Mouse (Mus musculus) spleen, postnatal 10 days (tissue): ENCODE results near the gene Cdyl2.

Source experiments
- DNase-seq, 2 experiments: peaks; one replicate each; pipeline ENCODE4 v3.0.0; 2021 to 2022; ENCODE audit warnings: low spot score in 2 of 2

The Cdyl2 gene

DNA sequence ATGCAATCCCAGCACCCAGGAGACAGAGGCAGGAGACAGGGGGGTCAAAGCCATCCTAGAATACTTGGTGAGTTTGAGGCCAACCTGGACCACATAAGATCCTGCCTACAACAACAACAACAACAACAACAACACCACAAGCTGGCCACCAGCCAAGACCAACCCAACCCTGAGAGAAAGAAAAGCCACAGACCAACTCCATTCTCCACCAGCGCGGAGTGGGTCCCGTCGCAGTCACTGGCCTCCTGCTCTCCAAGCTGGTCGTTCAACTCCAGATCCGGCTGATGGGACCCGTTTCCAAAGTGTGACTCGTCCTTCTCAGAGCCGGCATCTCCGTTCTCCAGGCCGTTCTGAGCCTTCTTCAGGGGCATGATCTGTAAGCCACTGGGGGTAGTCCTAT, 109.2 kb downstream of the Cdyl2 start:
- no peak for DNase-seq

DNA sequence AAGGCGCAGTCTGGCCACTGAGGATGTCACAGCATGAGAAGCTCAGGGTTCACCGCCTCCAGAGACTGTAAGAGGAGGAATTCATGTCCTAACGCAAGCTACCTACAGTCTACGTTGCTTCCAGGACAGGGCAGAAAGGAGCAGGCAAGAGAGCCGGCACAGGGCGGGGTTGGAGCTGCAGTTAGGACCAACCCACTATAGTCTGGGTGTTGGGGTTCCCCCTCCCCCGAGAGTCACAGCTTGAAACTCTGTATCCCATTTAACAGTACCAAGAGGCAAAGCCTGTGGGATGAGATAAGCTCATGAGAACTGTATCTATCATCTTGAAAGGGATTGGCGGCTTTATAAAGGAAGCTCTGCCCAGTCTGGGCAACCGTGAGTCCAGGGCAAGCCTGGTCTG, 110.5 kb downstream of the Cdyl2 start:
- DNase-seq, result no peak

DNA sequence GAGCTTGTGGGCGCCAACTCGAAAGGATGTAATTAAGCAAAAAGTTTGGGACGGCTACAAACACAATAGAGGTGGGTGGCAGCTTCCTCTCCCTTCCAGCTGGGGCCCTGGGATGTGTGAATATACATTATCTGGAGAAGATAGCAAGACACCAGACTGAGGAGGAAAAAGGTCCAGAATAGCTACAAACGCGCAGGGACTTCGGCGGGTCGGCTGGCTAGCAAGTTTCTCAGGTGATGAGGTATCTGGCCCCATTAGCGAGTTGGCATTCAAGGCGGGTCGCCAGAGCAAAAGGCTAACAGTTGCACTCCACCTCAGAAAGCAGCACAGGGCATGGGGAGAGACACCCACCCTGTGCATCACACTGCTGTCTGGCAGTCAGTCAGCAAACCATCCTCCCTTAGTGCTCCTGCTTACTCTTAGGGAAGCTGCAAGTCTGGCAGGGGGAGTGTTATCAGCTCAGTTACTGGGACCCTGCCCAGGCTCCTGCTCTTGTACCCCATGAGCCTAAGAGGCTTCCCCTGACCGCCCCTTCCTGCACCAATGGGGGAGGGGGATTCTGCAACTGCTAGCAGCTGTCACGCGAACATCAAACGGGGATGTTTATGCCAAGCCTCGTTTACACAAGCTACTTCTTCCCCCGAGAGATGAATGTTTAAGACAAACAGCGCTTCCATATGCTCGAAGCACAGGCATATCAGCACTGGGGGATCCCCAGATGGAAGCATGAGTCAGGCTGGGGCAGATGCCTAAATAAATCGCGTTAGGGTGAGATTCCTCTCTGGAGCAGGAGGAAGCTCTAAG, 111.4 kb downstream of the Cdyl2 start:
- DNase-seq, result no peak

GRCm38 (mm10) chr8:116619686-116620320, 113.0 kb downstream of the Cdyl2 start:
- DNase-seq, result no peak

- DNase-seq, result no peak
Measured at GRCm38 (mm10) chr8:116619221-116619620, 113.6 kb downstream of the Cdyl2 start.

- DNase-seq, result no peak
Measured at GRCm38 (mm10) chr8:116618797-116619196, 114.0 kb downstream of the Cdyl2 start.

GRCm38 (mm10) chr8:116617891-116618290, 114.9 kb downstream of the Cdyl2 start:
- DNase-seq, result no peak

DNA sequence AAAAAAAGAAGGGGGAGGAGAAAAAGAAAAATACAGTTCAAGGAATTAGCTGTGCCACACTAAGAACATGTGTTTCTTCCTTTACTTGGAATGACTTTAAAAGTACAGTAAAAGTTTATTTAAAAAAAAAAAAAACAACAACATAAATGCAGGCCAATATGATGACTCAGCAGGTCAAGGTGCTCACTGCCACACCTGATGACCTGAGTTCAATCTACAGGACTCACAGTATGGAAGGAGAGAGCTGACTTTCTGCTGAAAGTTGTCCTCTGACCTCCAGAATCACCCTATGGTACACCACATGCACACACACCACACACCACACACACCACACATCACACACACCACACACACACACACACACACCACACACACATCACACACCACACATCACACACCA, 116.4 kb downstream of the Cdyl2 start:
- no peak for DNase-seq

DNA sequence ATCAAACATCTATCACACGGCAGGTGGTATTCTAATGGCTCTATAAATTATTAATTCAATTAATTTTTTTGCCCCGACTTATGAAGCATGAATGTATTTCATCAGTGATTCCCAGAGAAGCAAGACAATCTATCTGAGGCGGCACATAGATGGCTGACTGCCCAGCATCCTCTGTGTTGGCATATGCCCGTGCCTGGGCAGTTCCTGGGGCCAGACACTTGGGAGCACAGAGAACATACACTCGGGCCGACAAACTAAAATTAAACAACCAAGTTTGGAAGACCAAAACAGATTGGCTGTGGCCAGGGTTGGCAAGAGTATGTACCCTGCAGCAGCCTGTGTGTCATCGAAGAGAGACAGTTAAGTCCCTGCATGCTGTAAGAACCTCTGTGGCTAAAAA, 117.9 kb downstream of the Cdyl2 start:
- no peak for DNase-seq

DNA sequence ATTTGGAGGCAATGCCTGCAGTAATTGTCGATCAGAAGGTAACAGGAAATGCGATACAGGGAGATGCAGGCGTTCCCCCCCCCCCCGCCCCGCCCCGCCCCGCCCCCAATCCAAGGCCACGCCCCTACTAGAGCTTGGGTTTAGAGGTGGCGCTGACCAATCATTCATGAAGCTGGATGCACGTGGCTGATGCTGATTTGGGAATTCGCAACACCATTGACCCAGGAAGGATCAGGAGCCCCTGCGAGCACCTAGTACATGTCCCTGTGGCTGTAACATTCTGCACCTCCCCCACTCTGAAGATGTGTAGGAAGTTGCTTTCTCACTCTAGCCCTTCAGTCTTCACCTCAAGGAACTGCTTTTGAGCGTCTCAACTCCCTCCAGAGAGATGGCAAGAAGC, 126.6 kb downstream of the Cdyl2 start:
- no peak for DNase-seq

DNA sequence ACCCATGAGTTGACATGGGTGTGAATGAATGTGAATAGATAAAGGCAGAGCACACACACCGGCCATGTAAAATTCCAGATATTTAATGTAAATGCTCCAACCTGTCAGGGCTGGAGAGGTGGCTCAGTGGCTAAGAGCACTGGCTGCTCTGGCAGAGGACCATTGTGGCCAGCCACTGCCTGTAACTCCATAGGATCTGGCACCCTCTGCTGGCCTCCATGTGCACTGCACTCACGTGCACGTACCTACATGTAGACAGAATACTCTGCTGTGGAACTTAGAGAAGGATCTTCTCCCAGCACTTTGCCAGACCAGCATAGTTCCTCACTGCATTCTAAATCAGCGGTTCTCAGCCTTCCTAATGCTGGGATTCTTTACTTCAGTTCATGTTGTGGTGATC, 130.0 kb downstream of the Cdyl2 start:
- peak in 1 of 2 experiments; percentile 29 for DNase-seq

GRCm38 (mm10) chr8:116599728-116600127, 133.1 kb downstream of the Cdyl2 start:
- no peak for DNase-seq

- DNase-seq, result no peak
Measured at GRCm38 (mm10) chr8:116591226-116591625, 141.6 kb downstream of the Cdyl2 start.

- no peak for DNase-seq
Measured at GRCm38 (mm10) chr8:116590546-116590945, 142.2 kb downstream of the Cdyl2 start.

- DNase-seq, result no peak
Measured at GRCm38 (mm10) chr8:116590106-116590505, 142.7 kb downstream of the Cdyl2 start.

GRCm38 (mm10) chr8:116587616-116588468, 144.9 kb downstream of the Cdyl2 start:
- DNase-seq, result peak; percentile 7 to 44

DNA sequence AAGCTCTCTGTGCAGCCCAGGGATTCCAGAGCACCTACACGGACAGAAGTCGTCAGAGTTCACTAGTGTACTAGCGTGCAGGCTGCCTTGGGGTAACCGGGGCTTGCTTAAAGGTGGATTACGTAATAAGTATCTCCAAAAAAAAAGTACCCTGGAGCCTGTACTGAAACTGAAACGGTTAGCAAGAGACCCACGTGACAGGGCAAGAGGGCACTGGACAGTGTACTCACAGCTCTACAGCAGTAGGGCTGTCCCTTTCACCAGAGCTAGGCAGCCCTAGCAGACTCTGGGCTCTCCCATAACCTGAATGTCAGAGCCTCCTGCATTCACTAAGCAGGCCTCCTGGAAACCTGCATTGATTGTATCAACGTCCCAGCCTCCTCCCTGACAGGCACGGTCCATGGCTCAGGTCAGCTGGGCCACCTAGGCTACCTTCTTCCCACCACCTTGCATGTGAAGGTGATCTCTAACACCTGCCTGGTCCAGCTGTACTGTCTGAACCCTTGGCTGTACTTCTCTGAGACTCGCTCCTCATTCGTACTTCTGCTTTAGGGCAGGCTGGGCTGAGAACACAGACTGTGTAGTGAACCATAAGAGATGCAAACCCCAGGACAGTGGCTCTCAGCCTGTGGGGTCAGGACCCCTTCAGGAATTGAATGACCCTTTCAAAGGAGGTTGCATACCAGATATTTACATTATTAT, 151.3 kb downstream of the Cdyl2 start:
- DNase-seq, result no peak

- no peak for DNase-seq
Measured at GRCm38 (mm10) chr8:116576732-116577131, 156.1 kb downstream of the Cdyl2 start.

DNA sequence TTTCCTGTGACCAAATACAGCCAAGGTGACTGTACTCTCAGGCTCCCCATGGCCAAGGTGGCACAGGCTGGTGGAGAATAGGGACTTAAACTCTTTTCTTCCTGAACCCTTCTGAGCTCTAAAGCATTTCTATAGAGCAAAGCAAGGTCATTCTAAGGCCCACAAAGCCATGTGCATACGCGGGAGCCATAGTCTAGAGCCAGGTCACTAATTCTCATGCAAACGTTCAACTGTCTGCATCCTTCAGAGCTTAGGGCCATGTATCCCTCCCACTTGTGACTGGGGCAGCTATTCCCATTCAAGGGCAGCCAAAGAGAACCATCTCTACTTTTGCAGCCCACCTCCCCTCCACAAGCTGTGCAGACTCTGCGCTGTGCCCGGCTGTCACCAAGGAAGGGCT, 159.7 kb downstream of the Cdyl2 start:
- no peak for DNase-seq

- no peak for DNase-seq
Measured at GRCm38 (mm10) chr8:116552778-116553177, 180.0 kb downstream of the Cdyl2 start.

GRCm38 (mm10) chr8:116552255-116552654, 180.5 kb downstream of the Cdyl2 start:
- DNase-seq, result no peak

DNA sequence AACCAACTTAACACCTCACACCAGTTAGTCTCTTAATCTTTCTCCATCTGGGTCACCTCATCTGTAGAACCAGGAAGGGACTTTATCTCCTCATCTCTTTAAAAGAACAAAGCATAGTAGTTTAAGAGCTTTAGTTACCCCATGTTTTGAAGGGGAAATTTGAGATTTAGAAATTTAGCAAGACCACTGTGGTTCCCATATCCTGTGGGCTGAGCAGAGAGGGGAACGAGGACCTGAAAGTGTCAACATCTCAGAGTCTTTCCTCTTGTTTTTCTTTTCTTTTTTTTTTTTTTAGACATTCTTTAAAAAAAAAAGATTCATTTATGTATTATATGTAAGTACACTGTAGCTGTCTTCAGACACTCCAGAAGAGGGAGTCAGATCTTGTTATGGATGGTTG, 189.4 kb downstream of the Cdyl2 start:
- DNase-seq, result no peak
